Mouse (Mus musculus) MEL (cell line): ENCODE data around the gene Wfs1. TPM values are rescaled to one million over a fixed set of nuclear protein-coding genes. Genes with fewer than 3 reads are reported as not detected.

Experiments
- DNase-seq: peaks from one replicate; pipeline ENCODE4 v3.0.0; 2011; ENCODE audit warnings: low read depth, low spot score
- H3K27ac ChIP-seq: 2 replicates; pipeline ENCODE4 v1.5.1; 2012; ENCODE audit warnings: low read depth, mild to moderate bottlenecking, control low read depth, low read length, moderate library complexity; ENCODE audit not compliant: control insufficient read depth
- H3K27me3 ChIP-seq, 2 experiments: fragments of 150-350 bp in 1 of 2; sonication (generic) in 1 of 2; 2 replicates each; pipeline ENCODE4 v1.6.1; 2012; ENCODE audit warnings: low read length in 2 of 2, mild to moderate bottlenecking in 2 of 2, improper control_type of control experiment in 1 of 2, moderate library complexity in 1 of 2; ENCODE audit not compliant: insufficient read depth in 2 of 2, control insufficient read depth in 1 of 2
- H3K36me3 ChIP-seq, 2 experiments: 2 replicates each; pipeline ENCODE4 v1.6.1; 2012 to 2014; ENCODE audit warnings: low read length in 2 of 2, improper control_type of control experiment in 1 of 2, inconsistent platforms in 1 of 2, mild to moderate bottlenecking in 1 of 2; ENCODE audit not compliant: insufficient read depth in 2 of 2, control insufficient read depth in 1 of 2
- H3K4me1 ChIP-seq, 2 experiments: fragments of 150-350 bp in 1 of 2; sonication (generic) in 1 of 2; 2 replicates each; pipeline ENCODE4 v1.6.1; 2012; ENCODE audit warnings: low read length in 2 of 2, improper control_type of control experiment in 1 of 2, mild to moderate bottlenecking in 1 of 2; ENCODE audit not compliant: insufficient read depth in 2 of 2, control insufficient read depth in 1 of 2
- H3K4me3 ChIP-seq, 2 experiments: fragments of 150-350 bp in 1 of 2; sonication (generic) in 1 of 2; 2 replicates each; pipeline ENCODE4 v1.5.1; 2012; ENCODE audit warnings: low read depth in 2 of 2, low read length in 2 of 2, mild to moderate bottlenecking in 2 of 2, moderate library complexity in 2 of 2, control low read depth in 1 of 2, improper control_type of control experiment in 1 of 2; ENCODE audit not compliant: control insufficient read depth in 1 of 2, insufficient read depth in 1 of 2
- H3K79me2 ChIP-seq: 2 replicates; pipeline ENCODE4 v1.6.1; 2012; ENCODE audit warnings: mild to moderate bottlenecking, low read length, moderate library complexity; ENCODE audit not compliant: control insufficient read depth, poor library complexity, insufficient read depth
- H3K9ac ChIP-seq: 2 replicates; pipeline ENCODE4 v1.6.1; 2012; ENCODE audit warnings: low read depth, mild to moderate bottlenecking, control low read depth, low read length, moderate library complexity; ENCODE audit not compliant: control insufficient read depth, poor library complexity, severe bottlenecking
- H3K9me3 ChIP-seq: fragments of 150-350 bp; sonication (generic); replicated peaks from 2 replicates; pipeline ENCODE4 v1.6.1; 2012; ENCODE audit warnings: mild to moderate bottlenecking, low read length, improper control_type of control experiment, moderate library complexity; ENCODE audit not compliant: insufficient read depth
- BHLHE40 ChIP-seq: IDR thresholded peaks from 2 replicates; pipeline ENCODE4 v1.6.1; 2012; ENCODE audit warnings: low read depth, mild to moderate bottlenecking, inconsistent platforms, low read length, improper control_type of control experiment, borderline replicate concordance
- E2F4 ChIP-seq: IDR thresholded peaks from 2 replicates; pipeline ENCODE4 v1.6.1; 2011; ENCODE audit warnings: low read depth, low read length, improper control_type of control experiment, borderline replicate concordance
- ELF1 ChIP-seq: IDR thresholded peaks from 2 replicates; pipeline ENCODE4 v1.6.1; 2014; ENCODE audit warnings: low read depth, mild to moderate bottlenecking, inconsistent platforms, low read length, improper control_type of control experiment, moderate library complexity
- EP300 ChIP-seq, 2 experiments: IDR thresholded peaks; 2 replicates each; pipeline ENCODE4 v1.6.1; 2011; ENCODE audit warnings: improper control_type of control experiment in 2 of 2, low read length in 2 of 2, low read depth in 1 of 2, mild to moderate bottlenecking in 1 of 2
- GABPA ChIP-seq: IDR thresholded peaks from 2 replicates; pipeline ENCODE4 v1.6.1; 2012; ENCODE audit warnings: low read depth, mild to moderate bottlenecking, inconsistent platforms, low read length, improper control_type of control experiment, moderate library complexity
- GATA1 ChIP-seq: IDR thresholded peaks from 2 replicates; pipeline ENCODE4 v1.6.1; 2011; ENCODE audit warnings: low read depth, low read length, improper control_type of control experiment
- HCFC1 ChIP-seq: IDR thresholded peaks from 2 replicates; pipeline ENCODE4 v1.6.1; 2012; ENCODE audit warnings: low read depth, mild to moderate bottlenecking, inconsistent platforms, low read length, improper control_type of control experiment, moderate library complexity
- KAT2A ChIP-seq: conservative IDR thresholded peaks from 2 replicates; pipeline ENCODE4 v1.6.1; 2012; ENCODE audit warnings: low read depth, low read length, improper control_type of control experiment, inconsistent platforms
- MAFK ChIP-seq: IDR thresholded peaks from 2 replicates; pipeline ENCODE4 v1.6.1; 2011; ENCODE audit warnings: low read depth, mild to moderate bottlenecking, low read length, improper control_type of control experiment, borderline replicate concordance
- MAX ChIP-seq: IDR thresholded peaks from 2 replicates; pipeline ENCODE4 v1.6.1; 2011; ENCODE audit warnings: low read length, improper control_type of control experiment
- MAZ ChIP-seq: IDR thresholded peaks from 2 replicates; pipeline ENCODE4 v1.6.1; 2012; ENCODE audit warnings: low read depth, mild to moderate bottlenecking, inconsistent platforms, low read length, improper control_type of control experiment
- NELFE ChIP-seq: IDR thresholded peaks from 2 replicates; pipeline ENCODE4 v1.6.1; 2011; ENCODE audit warnings: low read depth, low read length, improper control_type of control experiment
- NRF1 ChIP-seq: IDR thresholded peaks from 2 replicates; pipeline ENCODE4 v1.6.1; 2014; ENCODE audit warnings: low read depth, mild to moderate bottlenecking, inconsistent platforms, low read length, improper control_type of control experiment, moderate library complexity; ENCODE audit not compliant: poor library complexity, insufficient read depth, severe bottlenecking
- POLR2A ChIP-seq, 2 experiments: IDR thresholded peaks; 2 replicates each; pipeline ENCODE4 v1.6.1; 2011 to 2012; ENCODE audit warnings: low read length in 2 of 2, mild to moderate bottlenecking in 2 of 2, control low read depth in 1 of 2, improper control_type of control experiment in 1 of 2, low read depth in 1 of 2, moderate library complexity in 1 of 2; ENCODE audit not compliant: control insufficient read depth in 1 of 2, insufficient read depth in 1 of 2, poor library complexity in 1 of 2
- POLR2AphosphoS2 ChIP-seq: IDR thresholded peaks from 2 replicates; pipeline ENCODE4 v1.6.1; 2011; ENCODE audit warnings: low read length, improper control_type of control experiment
- RAD21 ChIP-seq: IDR thresholded peaks from 2 replicates; pipeline ENCODE4 v1.6.1; 2011; ENCODE audit warnings: mild to moderate bottlenecking, low read depth, low read length, improper control_type of control experiment
- TBP ChIP-seq: IDR thresholded peaks from 2 replicates; pipeline ENCODE4 v1.8.0; 2011; ENCODE audit warnings: low read depth, low read length, improper control_type of control experiment
- TCF12 ChIP-seq: IDR thresholded peaks from 2 replicates; pipeline ENCODE4 v1.6.1; 2014; ENCODE audit warnings: low read depth, mild to moderate bottlenecking, inconsistent platforms, low read length, improper control_type of control experiment, moderate library complexity
- USF1 ChIP-seq: IDR thresholded peaks from 2 replicates; pipeline ENCODE4 v1.6.1; 2014; ENCODE audit warnings: low read depth, mild to moderate bottlenecking, inconsistent platforms, low read length, improper control_type of control experiment, moderate library complexity
- ZNF384 ChIP-seq: IDR thresholded peaks from 2 replicates; pipeline ENCODE4 v1.6.1; 2012; ENCODE audit warnings: low read depth, mild to moderate bottlenecking, inconsistent platforms, low read length, improper control_type of control experiment
- polyA plus RNA-seq, 2 experiments: library from polyadenylated mRNA; stranded (reverse) in 1 of 2; unstranded in 1 of 2; fragments of >175 nt in 1 of 2; fragments of >200 nt in 1 of 2; gene quantifications; 2 replicates each; pipeline versions ENCODE4 v1.2.1 to v1.2.4; 2012; ENCODE audit warnings: low replicate concordance in 2 of 2, low read depth in 1 of 2; ENCODE audit not compliant: insufficient read length in 2 of 2, insufficient read depth in 1 of 2, missing spikeins in 1 of 2
- total RNA-seq: library from RNA; depleted of rRNA; stranded (reverse); fragments of 300-350 nt; gene quantifications from 2 replicates; pipeline ENCODE4 v1.2.3, GENCODE M21; 2012

The Wfs1 gene
- total and polyA plus RNA-seq, 3 experiments = not detected

DNA sequence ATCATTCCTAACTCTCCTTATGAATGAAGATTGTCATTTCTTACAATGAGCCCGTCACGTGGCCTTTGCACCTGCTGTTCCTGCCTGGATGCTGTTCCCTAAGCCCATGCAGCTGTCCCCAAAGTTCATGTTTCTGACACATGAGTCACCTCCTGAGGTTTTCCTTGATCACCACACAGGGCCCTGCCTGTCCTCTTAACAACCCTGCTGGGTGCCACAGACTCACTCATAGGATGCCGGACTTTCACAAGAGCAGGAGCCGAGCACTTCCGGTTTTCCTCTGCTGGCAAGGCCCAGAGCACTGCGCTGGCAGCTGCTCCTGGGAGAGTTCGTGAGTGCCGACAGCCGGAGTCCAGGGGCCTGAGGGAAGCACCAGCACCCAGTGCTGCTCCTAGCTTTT, 12.0 kb upstream of the Wfs1 start:
- H3K36me3 ChIP-seq = no peaks in the 10 kb centered on the region
- no peak for DNase-seq
- no peak for TF ChIP-seq TBP
- no peak for TF ChIP-seq HCFC1
- no peak for TF ChIP-seq POLR2AphosphoS2
- TF ChIP-seq EP300 (IDR thresholded peaks at IDR 0.05; ENCODE audit: low read depth in 1 of 2, low read length in 2 of 2) = no peak
- TF ChIP-seq RAD21 = no peak
- TF ChIP-seq NELFE = no peak
- no peak for TF ChIP-seq MAZ
- no peak for TF ChIP-seq ZNF384
- no peak for TF ChIP-seq MAFK
- TF ChIP-seq TCF12 = no peak
- no peak for TF ChIP-seq NRF1
- TF ChIP-seq, all 39 proteins: peak for 0
- Histone ChIP-seq H3K27ac (no peak overlapping the region), H3K27me3 (no peaks in the 10 kb centered on the region), H3K9me3 (no peaks in the 10 kb centered on the region), H3K4me1 (no peaks in the 10 kb centered on the region), H3K9ac (no peak overlapping the region), H3K79me2 (no peaks in the 10 kb centered on the region), H3K4me3 (no peak overlapping the region)

DNA sequence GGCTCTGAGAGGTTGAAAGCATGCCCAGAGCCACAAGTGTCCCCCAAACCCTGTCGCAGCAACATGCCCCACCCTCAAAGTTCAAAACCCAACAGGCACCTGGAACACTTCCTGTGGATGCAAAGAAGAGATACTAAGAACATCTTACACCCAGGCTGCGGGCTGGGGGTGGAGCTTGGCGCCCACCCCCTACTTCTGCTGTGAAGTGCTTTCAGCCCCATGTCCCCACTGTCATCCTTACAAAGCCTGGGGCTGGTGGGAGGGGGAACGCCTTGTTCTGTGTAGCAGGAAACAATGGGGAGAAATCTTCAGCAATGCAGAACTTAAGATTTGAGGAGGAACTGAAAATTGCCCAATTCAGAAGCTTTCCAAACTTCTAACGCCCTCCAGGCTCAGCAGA, 9.0 kb upstream of the Wfs1 start:
- DNase-seq = no peak
- Histone ChIP-seq H3K27ac (no peak overlapping the region), H3K9ac (no peak overlapping the region)
- TF ChIP-seq BHLHE40 = no peak
- TF ChIP-seq ELF1 = no peak
- no peak for TF ChIP-seq NRF1
- TF ChIP-seq GATA1 = no peak
- no peak for TF ChIP-seq USF1
- TF ChIP-seq TCF12 = no peak
- TF ChIP-seq POLR2A (IDR thresholded peaks at IDR 0.05; ENCODE audit: control insufficient read depth in 1 of 2, insufficient read depth in 1 of 2, low read depth in 1 of 2, low read length in 2 of 2, poor library complexity in 1 of 2) = no peak
- no peak for TF ChIP-seq TBP
- TF ChIP-seq POLR2AphosphoS2 = no peak
- TF ChIP-seq E2F4 = no peak
- no peak for TF ChIP-seq MAX
- no peak for TF ChIP-seq GABPA
- TF ChIP-seq KAT2A = no peak
- TF ChIP-seq, all 39 proteins: peak for 0
- Histone ChIP-seq H3K27me3 (no peaks in the 10 kb centered on the region), H3K36me3 (no peaks in the 10 kb centered on the region), H3K79me2 (no peaks in the 10 kb centered on the region), H3K9me3 (no peaks in the 10 kb centered on the region; the same call in 1 of the 2 replicates), H3K4me3 (no peak overlapping the region), H3K4me1 (no peaks in the 10 kb centered on the region)
